Mouse (Mus musculus) neural tube, embryonic 13.5 days (tissue): ENCODE data around the gene Olfr1044. TPM values are rescaled to one million over a fixed set of nuclear protein-coding genes. Genes with fewer than 3 reads are reported as not detected.

Source experiments
- polyA plus RNA-seq: library from polyadenylated mRNA; unstranded; fragments of >200 nt; fragmentation: Nextera tagmentation; extraction: Ambion mirVana; gene quantifications from 2 replicates; pipeline ENCODE4 v1.2.1, GENCODE M21; 2015

Olfr1044 gene
- polyA plus RNA-seq, 1 experiment from 2014 or later: not detected

Other genes with a start within 250 kb of the Olfr1044 start
- not detected in 2 replicates for gene Olfr1028, start 227.4 kb downstream of the Olfr1044 start, polyA plus RNA-seq
- gene Olfr1029, start 203.9 kb downstream of the Olfr1044 start, polyA plus RNA-seq: not detected in 2 replicates
- not detected in 2 replicates for gene Olfr1030, start 198.5 kb downstream of the Olfr1044 start, polyA plus RNA-seq
- gene Olfr1031, start 187.5 kb downstream of the Olfr1044 start, polyA plus RNA-seq: not detected in 2 replicates
- gene Olfr1032, start 172.3 kb downstream of the Olfr1044 start, polyA plus RNA-seq: not detected in 2 replicates
- not detected in 2 replicates for gene Olfr1033, start 157.2 kb downstream of the Olfr1044 start, polyA plus RNA-seq
- gene Olfr1034, start 132.0 kb downstream of the Olfr1044 start, polyA plus RNA-seq: not detected in 2 replicates
- gene Olfr1036, start 103.8 kb downstream of the Olfr1044 start, polyA plus RNA-seq: not detected in 2 replicates
- gene Olfr1037, start 90.4 kb downstream of the Olfr1044 start, polyA plus RNA-seq: not detected in 2 replicates
- not detected in 2 replicates for gene Olfr1039, start 41.9 kb downstream of the Olfr1044 start, polyA plus RNA-seq
- not detected in 2 replicates for gene Olfr1040, start 31.1 kb downstream of the Olfr1044 start, polyA plus RNA-seq
- not detected in 2 replicates for gene Olfr1042, start 16.0 kb downstream of the Olfr1044 start, polyA plus RNA-seq
- gene Olfr1043, start 10.3 kb downstream of the Olfr1044 start, polyA plus RNA-seq: not detected in 2 replicates
- gene Olfr52, start 7.9 kb upstream of the Olfr1044 start, polyA plus RNA-seq: not detected in 2 replicates
- not detected in 2 replicates for gene Olfr1045, start 25.2 kb upstream of the Olfr1044 start, polyA plus RNA-seq
- not detected in 2 replicates for gene Olfr1046, start 41.5 kb upstream of the Olfr1044 start, polyA plus RNA-seq
- not detected in 2 replicates for gene Olfr1047, start 53.6 kb upstream of the Olfr1044 start, polyA plus RNA-seq
- gene Olfr1048, start 62.5 kb upstream of the Olfr1044 start, polyA plus RNA-seq: not detected in 2 replicates
- gene Olfr1049, start 80.5 kb upstream of the Olfr1044 start, polyA plus RNA-seq: not detected in 2 replicates
- not detected in 2 replicates for gene Olfr1051, start 101.3 kb upstream of the Olfr1044 start, polyA plus RNA-seq
- gene Olfr1052, start 114.6 kb upstream of the Olfr1044 start, polyA plus RNA-seq: not detected in 2 replicates
- not detected in 2 replicates for gene Olfr1053, start 137.5 kb upstream of the Olfr1044 start, polyA plus RNA-seq
- not detected in 2 replicates for gene Olfr1054, start 157.6 kb upstream of the Olfr1044 start, polyA plus RNA-seq
- gene Olfr1055, start 172.5 kb upstream of the Olfr1044 start, polyA plus RNA-seq: not detected in 2 replicates
- not detected in 2 replicates for gene Olfr1056, start 184.6 kb upstream of the Olfr1044 start, polyA plus RNA-seq
- not detected in 2 replicates for gene Olfr1057, start 200.6 kb upstream of the Olfr1044 start, polyA plus RNA-seq
- not detected in 2 replicates for gene Olfr1058, start 210.7 kb upstream of the Olfr1044 start, polyA plus RNA-seq
- gene Olfr1061, start 236.2 kb upstream of the Olfr1044 start, polyA plus RNA-seq: not detected in 2 replicates
- not detected in 2 replicates for gene Olfr1062, start 248.9 kb upstream of the Olfr1044 start, polyA plus RNA-seq